In genomic region chr12:100353075-100353782, GRCm38 (mm10) we compare ENCODE assay signal across 26 mouse cellular contexts.
DNase-seq lines count a peak whose midpoint lies in the region; TF ChIP-seq lines count a peak whose summit lies in the region.
"Had no signal": no experiment of that assay in that cellular context is flagged by ENCODE, and none has a peak within 500 bp of the region (broad histone marks: within the 10 kb centered on the region; RNA-seq: fewer than 3 reads in every experiment).

No protein-coding gene starts in this region.

- 95% methylated on average over 16 of the region's 16 CpGs for WGBS in thymus, adult 2 months

- H3K4me3 ChIP-seq in layer of hippocampus, adult 2 months: no peak overlapping the region
- H3K4me3 ChIP-seq in cortical plate, adult 2 months (ENCODE audit: insufficient read depth, low read length): no peak overlapping the region
- no peak overlapping the region for H3K4me3 ChIP-seq in thymus, adult 2 months (ENCODE audit: control insufficient read depth, insufficient read depth, low read length)
- H3K4me3 ChIP-seq: embryonic facial prominence, embryonic 13.5 days; erythroblast, embryonic 14.5 days; heart, embryonic 13.5 days; hindbrain, embryonic 10.5 days; hindbrain, embryonic 15.5 days; kidney, embryonic 15.5 days; limb, embryonic 10.5 days; limb, embryonic 15.5 days; midbrain, embryonic 15.5 days; neural tube, embryonic 15.5 days had no signal

- H3K36me3 ChIP-seq in thymus, adult 2 months (ENCODE audit: control insufficient read depth, insufficient read depth, low read length): no peaks in the 10 kb centered on the region

- no peak for TF ChIP-seq CTCF in layer of hippocampus, adult 2 months (conservative IDR thresholded peaks at IDR 0.05)
- no peak for TF ChIP-seq CTCF in cortical plate, adult 2 months (IDR thresholded peaks at IDR 0.05; ENCODE audit: extremely low read depth, insufficient read depth, low read length)
- no peak for TF ChIP-seq CTCF in thymus, adult 2 months (IDR thresholded peaks at IDR 0.05; ENCODE audit: borderline replicate concordance, control insufficient read depth, extremely low read depth, insufficient read depth, low read length, poor library complexity)

- TF ChIP-seq POLR2A in cortical plate, adult 2 months (IDR thresholded peaks at IDR 0.05; ENCODE audit: extremely low read depth, insufficient read depth, low read length): 0 out of 2 replicates have a peak, but pooled peaks have one; percentile 11
- no peak for TF ChIP-seq POLR2A in thymus, adult 2 months (IDR thresholded peaks at IDR 0.05; ENCODE audit: control insufficient read depth, extremely low read depth, insufficient read depth, low read length, poor library complexity)

- H3K27me3 ChIP-seq in thymus, adult 2 months (ENCODE audit: control insufficient read depth, insufficient read depth, low read length): no peaks in the 10 kb centered on the region
- H3K27me3 ChIP-seq: embryonic facial prominence, embryonic 13.5 days; heart, embryonic 13.5 days; hindbrain, embryonic 15.5 days; kidney, embryonic 15.5 days; limb, embryonic 15.5 days; midbrain, embryonic 15.5 days; neural tube, embryonic 15.5 days had no signal

- H3K27ac ChIP-seq in layer of hippocampus, adult 2 months: peak overlapping the region; percentile 72
- H3K27ac ChIP-seq in cortical plate, adult 2 months (ENCODE audit: insufficient read depth, low read length): peak overlapping the region; percentile 85
- H3K27ac ChIP-seq in thymus, adult 2 months (ENCODE audit: control insufficient read depth, insufficient read depth, low read length): no peak overlapping the region
- H3K27ac ChIP-seq: embryonic facial prominence, embryonic 13.5 days; heart, embryonic 13.5 days; hindbrain, embryonic 10.5 days; hindbrain, embryonic 15.5 days; kidney, embryonic 15.5 days; limb, embryonic 10.5 days; limb, embryonic 15.5 days; liver, embryonic 14.5 days; midbrain, embryonic 15.5 days; neural tube, embryonic 15.5 days; stomach, postnatal 0 days had no signal

- peaks cover 11% of the 10 kb centered on the region for H3K4me1 ChIP-seq in cortical plate, adult 2 months (ENCODE audit: control insufficient read depth, insufficient read depth, low read length)
- 0 out of 2 replicates have a peak, but pooled peaks cover 3% of the 10 kb centered on the region for H3K4me1 ChIP-seq in thymus, adult 2 months (replicated peaks; ENCODE audit: control insufficient read depth, insufficient read depth, low read length)
- H3K4me1 ChIP-seq: embryonic facial prominence, embryonic 13.5 days; heart, embryonic 13.5 days; limb, embryonic 15.5 days; midbrain, embryonic 15.5 days; neural tube, embryonic 15.5 days had no signal

- no peak for DNase-seq in layer of hippocampus, adult 2 months (ENCODE audit: low spot score in 2 of 2)
- DNase-seq in layer of hippocampus, adult 18-20 months (ENCODE audit: low spot score in 2 of 2): no peak
- DNase-seq in 3T3-L1 (ENCODE audit: low read depth, low spot score): peak; percentile 45
- DNase-seq in 416B (ENCODE audit: low read depth): peak; percentile 18
- no peak for DNase-seq in thymus, adult 2 months
- DNase-seq in ovary, postnatal 36 days (ENCODE audit: low spot score): no peak
- DNase-seq: heart, postnatal 10 days; kidney, adult 18-20 months; kidney, postnatal 25 days; lung, embryonic 14.5 days; lung, postnatal 14 days; spleen, adult 18-20 months; thymus, postnatal 4 days had no signal

Comparison
In these comparisons a context has a peak if more than half of its experiments do, and no peak if none do; other contexts are left out.
1. DNase-seq: peak in 3T3-L1 (single experiment) and 416B (single experiment); none in layer of hippocampus, adult 2 months (0 of 2), layer of hippocampus, adult 18-20 months (0 of 2), thymus, adult 2 months (single experiment) and ovary, postnatal 36 days (single experiment).